Mouse (Mus musculus): Measurements from ENCODE around the gene Eif2s1. TPM values are rescaled to one million over a fixed set of nuclear protein-coding genes. Genes with fewer than 3 reads are reported as not detected.

Eif2s1 gene
- polyA plus RNA-seq, 1 experiment from 2014 or later, result 185 TPM

- Histone ChIP-seq H3K4me2 (peak within 1 kb of the TSS; percentile 93), H3K9me3 (replicated peaks; ENCODE audit: control insufficient read depth, low read length) (peaks cover 5% of the 10 kb centered on the region; the same call in 1 of the 2 replicates), H3K9ac (ENCODE audit: low read depth, low read length) (peak within 1 kb of the TSS; percentile 69), H3K27ac (ENCODE audit: low read depth, low read length) (no peak within 1 kb of the TSS), H3K4me1 (ENCODE audit: control insufficient read depth, insufficient read depth, low read length) (peaks cover 13% of the 10 kb centered on the region), H3K4me3 (ENCODE audit: low read depth, low read length) (peak within 1 kb of the TSS; percentile 52), H3K36me3 (ENCODE audit: control insufficient read depth, insufficient read depth, low read length) (no peaks in the 10 kb centered on the region), H3K27me3 (ENCODE audit: control insufficient read depth, insufficient read depth, low read length) (peaks cover 22% of the 10 kb centered on the region)
- peak; percentile 31; the same call in 1 of the 2 replicates for ATAC-seq (replicated peaks; ENCODE audit: insufficient number of reproducible peaks, low FRiP score, low TSS enrichment)
- 2% methylated on average over 38 of the region's 38 CpGs for WGBS (ENCODE audit: insufficient replicate concordance)
Observed at GRCm38 (mm10) chr12:78906707-78907162, 45.1 kb downstream of the Eif2s1 start, which contains the start of gene Plek2. Plek2 (minus strand) TSS chr12:78906964.

GRCm38 (mm10) chr12:78908081-78908605, 46.5 kb downstream of the Eif2s1 start:
- Histone ChIP-seq H3K27ac (ENCODE audit: low read depth, low read length) (no peak overlapping the region), H3K4me3 (ENCODE audit: low read depth, low read length) (no peak overlapping the region), H3K4me2 (no peak overlapping the region), H3K9ac (ENCODE audit: low read depth, low read length) (no peak overlapping the region), H3K27me3 (ENCODE audit: control insufficient read depth, insufficient read depth, low read length) (peaks cover 31% of the 10 kb centered on the region), H3K36me3 (ENCODE audit: control insufficient read depth, insufficient read depth, low read length) (no peaks in the 10 kb centered on the region), H3K4me1 (ENCODE audit: control insufficient read depth, insufficient read depth, low read length) (peaks cover 16% of the 10 kb centered on the region), H3K9me3 (replicated peaks; ENCODE audit: control insufficient read depth, low read length) (peaks cover 5% of the 10 kb centered on the region; the same call in 1 of the 2 replicates)
- WGBS (ENCODE audit: insufficient replicate concordance), result 67% methylated on average over 6 of the region's 6 CpGs
- no peak for ATAC-seq (replicated peaks; ENCODE audit: insufficient number of reproducible peaks, low FRiP score, low TSS enrichment)

GRCm38 (mm10) chr12:78910684-78911461, 49.3 kb downstream of the Eif2s1 start:
- H3K27ac ChIP-seq (ENCODE audit: low read depth, low read length), result peak overlapping the region; percentile 92
- H3K4me2 ChIP-seq, result peak overlapping the region; percentile 81
- WGBS (ENCODE audit: insufficient replicate concordance), result 2% methylated on average over 16 of the region's 16 CpGs
- H3K9me3 ChIP-seq (replicated peaks; ENCODE audit: control insufficient read depth, low read length), result peaks cover 5% of the 10 kb centered on the region; the same call in 1 of the 2 replicates
- peak; percentile 79 for ATAC-seq (replicated peaks; ENCODE audit: insufficient number of reproducible peaks, low FRiP score, low TSS enrichment)
- no peaks in the 10 kb centered on the region for H3K36me3 ChIP-seq (ENCODE audit: control insufficient read depth, insufficient read depth, low read length)
- H3K4me1 ChIP-seq (ENCODE audit: control insufficient read depth, insufficient read depth, low read length), result peaks cover 16% of the 10 kb centered on the region
- peak overlapping the region; percentile 70 for H3K9ac ChIP-seq (ENCODE audit: low read depth, low read length)
- peaks cover 37% of the 10 kb centered on the region for H3K27me3 ChIP-seq (ENCODE audit: control insufficient read depth, insufficient read depth, low read length)
- peak overlapping the region; percentile 50 for H3K4me3 ChIP-seq (ENCODE audit: low read depth, low read length)

GRCm38 (mm10) chr12:78911707-78912417, 50.2 kb downstream of the Eif2s1 start:
- Histone ChIP-seq H3K4me3 (ENCODE audit: low read depth, low read length) (peak overlapping the region; percentile 50), H3K36me3 (ENCODE audit: control insufficient read depth, insufficient read depth, low read length) (no peaks in the 10 kb centered on the region), H3K9ac (ENCODE audit: low read depth, low read length) (peak overlapping the region; percentile 70), H3K9me3 (replicated peaks; ENCODE audit: control insufficient read depth, low read length) (peaks cover 5% of the 10 kb centered on the region; the same call in 1 of the 2 replicates), H3K4me1 (ENCODE audit: control insufficient read depth, insufficient read depth, low read length) (peaks cover 16% of the 10 kb centered on the region), H3K27ac (ENCODE audit: low read depth, low read length) (peak overlapping the region; percentile 92), H3K4me2 (peak overlapping the region; percentile 81), H3K27me3 (ENCODE audit: control insufficient read depth, insufficient read depth, low read length) (peaks cover 37% of the 10 kb centered on the region)
- ATAC-seq (replicated peaks; ENCODE audit: insufficient number of reproducible peaks, low FRiP score, low TSS enrichment), result peak; percentile 72
- 1% methylated on average over 37 of the region's 37 CpGs for WGBS (ENCODE audit: insufficient replicate concordance)

- H3K4me2 ChIP-seq, result no peak overlapping the region
- peaks cover 19% of the 10 kb centered on the region for H3K4me1 ChIP-seq (ENCODE audit: control insufficient read depth, insufficient read depth, low read length)
- no peak overlapping the region for H3K4me3 ChIP-seq (ENCODE audit: low read depth, low read length)
- peaks cover 30% of the 10 kb centered on the region for H3K27me3 ChIP-seq (ENCODE audit: control insufficient read depth, insufficient read depth, low read length)
- no peak for ATAC-seq (replicated peaks; ENCODE audit: insufficient number of reproducible peaks, low FRiP score, low TSS enrichment)
- 80% methylated on average over 4 of the region's 4 CpGs for WGBS (ENCODE audit: insufficient replicate concordance)
- H3K9ac ChIP-seq (ENCODE audit: low read depth, low read length), result no peak overlapping the region
- no peaks in the 10 kb centered on the region for H3K36me3 ChIP-seq (ENCODE audit: control insufficient read depth, insufficient read depth, low read length)
- H3K27ac ChIP-seq (ENCODE audit: low read depth, low read length), result no peak overlapping the region
- H3K9me3 ChIP-seq (replicated peaks; ENCODE audit: control insufficient read depth, low read length), result no peaks in the 10 kb centered on the region
Observed at GRCm38 (mm10) chr12:78914458-78914857, 52.8 kb downstream of the Eif2s1 start.

GRCm38 (mm10) chr12:78915561-78915960, 53.9 kb downstream of the Eif2s1 start:
- Histone ChIP-seq H3K27ac (ENCODE audit: low read depth, low read length) (no peak overlapping the region), H3K27me3 (ENCODE audit: control insufficient read depth, insufficient read depth, low read length) (peaks cover 25% of the 10 kb centered on the region), H3K4me2 (no peak overlapping the region), H3K9ac (ENCODE audit: low read depth, low read length) (no peak overlapping the region), H3K36me3 (ENCODE audit: control insufficient read depth, insufficient read depth, low read length) (no peaks in the 10 kb centered on the region), H3K4me1 (ENCODE audit: control insufficient read depth, insufficient read depth, low read length) (peaks cover 17% of the 10 kb centered on the region), H3K9me3 (replicated peaks; ENCODE audit: control insufficient read depth, low read length) (no peaks in the 10 kb centered on the region), H3K4me3 (ENCODE audit: low read depth, low read length) (no peak overlapping the region)
- WGBS (ENCODE audit: insufficient replicate concordance), result 58% methylated on average over 3 of the region's 3 CpGs
- ATAC-seq (replicated peaks; ENCODE audit: insufficient number of reproducible peaks, low FRiP score, low TSS enrichment), result no peak

GRCm38 (mm10) chr12:78916278-78916677, 54.7 kb downstream of the Eif2s1 start:
- WGBS (ENCODE audit: insufficient replicate concordance), result 71% methylated on average over 3 of the region's 3 CpGs

GRCm38 (mm10) chr12:78918227-78919078, 56.8 kb downstream of the Eif2s1 start:
- no peaks in the 10 kb centered on the region for H3K9me3 ChIP-seq (replicated peaks; ENCODE audit: control insufficient read depth, low read length)
- 22% methylated on average over 11 of the region's 11 CpGs for WGBS (ENCODE audit: insufficient replicate concordance)
- peaks cover 3% of the 10 kb centered on the region; the same call in 1 of the 2 replicates for H3K4me1 ChIP-seq (ENCODE audit: control insufficient read depth, insufficient read depth, low read length)
- peaks cover 6% of the 10 kb centered on the region for H3K27me3 ChIP-seq (ENCODE audit: control insufficient read depth, insufficient read depth, low read length)
- H3K27ac ChIP-seq (ENCODE audit: low read depth, low read length), result no peak overlapping the region
- H3K9ac ChIP-seq (ENCODE audit: low read depth, low read length), result no peak overlapping the region
- H3K4me2 ChIP-seq, result peak overlapping the region; percentile 50
- peak; percentile 64; the same call in 1 of the 2 replicates for ATAC-seq (replicated peaks; ENCODE audit: insufficient number of reproducible peaks, low FRiP score, low TSS enrichment)
- no peak overlapping the region for H3K4me3 ChIP-seq (ENCODE audit: low read depth, low read length)
- no peaks in the 10 kb centered on the region for H3K36me3 ChIP-seq (ENCODE audit: control insufficient read depth, insufficient read depth, low read length)

More at GRCm38 (mm10) chr12:78916278-78916677, 54.7 kb downstream of the Eif2s1 start:
- Histone ChIP-seq H3K4me2 (no peak overlapping the region), H3K27me3 (ENCODE audit: control insufficient read depth, insufficient read depth, low read length) (peaks cover 19% of the 10 kb centered on the region), H3K9me3 (replicated peaks; ENCODE audit: control insufficient read depth, low read length) (no peaks in the 10 kb centered on the region), H3K9ac (ENCODE audit: low read depth, low read length) (no peak overlapping the region), H3K27ac (ENCODE audit: low read depth, low read length) (no peak overlapping the region), H3K36me3 (ENCODE audit: control insufficient read depth, insufficient read depth, low read length) (no peaks in the 10 kb centered on the region), H3K4me3 (ENCODE audit: low read depth, low read length) (no peak overlapping the region), H3K4me1 (ENCODE audit: control insufficient read depth, insufficient read depth, low read length) (peaks cover 10% of the 10 kb centered on the region)
- no peak for ATAC-seq (replicated peaks; ENCODE audit: insufficient number of reproducible peaks, low FRiP score, low TSS enrichment)
